Mouse (Mus musculus) midbrain, embryonic 15.5 days (tissue): ENCODE data around the gene Slc25a28. TPM values are rescaled to one million over a fixed set of nuclear protein-coding genes. Genes with fewer than 3 reads are reported as not detected.
A peak's percentile ranks its signal among the peaks of the same experiment; 100 is the strongest.

Experiments used
- ATAC-seq: fragments of 200-750 bp; cut with Nextera tagmentation; replicated peaks from 2 replicates; pipeline ENCODE4 v1.8.0; 2017; ENCODE audit warnings: moderate TSS enrichment
- H3K27ac ChIP-seq: fragments of 300-500 bp; sonication (generic); 2 replicates; pipeline ENCODE4 v1.5.1; 2015; ENCODE audit warnings: mild to moderate bottlenecking, inconsistent platforms
- H3K27me3 ChIP-seq: fragments of 300-500 bp; sonication (generic); replicated peaks from 2 replicates; pipeline ENCODE4 v1.6.1; 2015; ENCODE audit warnings: inconsistent platforms
- H3K36me3 ChIP-seq: fragments of 300-500 bp; sonication (generic); replicated peaks from 2 replicates; pipeline ENCODE4 v1.6.1; 2015; ENCODE audit warnings: inconsistent platforms
- H3K4me1 ChIP-seq: fragments of 300-500 bp; sonication (generic); 2 replicates; pipeline ENCODE4 v1.6.1; 2015; ENCODE audit warnings: inconsistent platforms
- H3K4me2 ChIP-seq: fragments of 300-500 bp; sonication (generic); 2 replicates; pipeline ENCODE4 v1.6.1; 2015; ENCODE audit warnings: inconsistent platforms, mild to moderate bottlenecking, moderate library complexity
- H3K4me3 ChIP-seq: fragments of 300-500 bp; sonication (generic); 2 replicates; pipeline ENCODE4 v1.5.1; 2015; ENCODE audit warnings: mild to moderate bottlenecking, inconsistent platforms
- H3K9ac ChIP-seq: fragments of 300-500 bp; sonication (generic); 2 replicates; pipeline ENCODE4 v1.6.1; 2015; ENCODE audit warnings: mild to moderate bottlenecking, inconsistent platforms
- H3K9me3 ChIP-seq: fragments of 300-500 bp; sonication (generic); 2 replicates; pipeline ENCODE4 v1.6.1; 2016; ENCODE audit warnings: inconsistent platforms
- WGBS: fragments of 180-500 bp; shearing (Covaris S2); methylation state at CpG from one replicate; pipeline ENCODE4 v1.1.7; 2015; ENCODE audit warnings: mixed read lengths; 5-methylcytosine and 5-hydroxymethylcytosine counted together
- polyA plus RNA-seq: library from polyadenylated mRNA; unstranded; fragments of >200 nt; fragmentation: Nextera tagmentation; extraction: Ambion mirVana; gene quantifications from 2 replicates; pipeline ENCODE4 v1.2.1, GENCODE M21; 2015

Gene Slc25a28
- polyA plus RNA-seq, 1 experiment from 2014 or later = 14.4 TPM

GRCm38 (mm10) chr19:43673513-43674315 is 967 bp downstream of the Slc25a28 start:
- H3K27ac ChIP-seq = no peak overlapping the region
- 11% methylated on average over 21 of the region's 21 CpGs for WGBS
- no peaks in the 10 kb centered on the region for H3K36me3 ChIP-seq
- peaks cover 26% of the 10 kb centered on the region for H3K4me1 ChIP-seq
- no peak for ATAC-seq
- H3K9ac ChIP-seq = peak overlapping the region; percentile 86
- H3K9me3 ChIP-seq = no peaks in the 10 kb centered on the region
- H3K27me3 ChIP-seq = no peaks in the 10 kb centered on the region
- H3K4me3 ChIP-seq = peak overlapping the region; percentile 89
- H3K4me2 ChIP-seq = peak overlapping the region; percentile 77

GRCm38 (mm10) chr19:43671054-43671453 is 3.6 kb downstream of the Slc25a28 start:
- peaks cover 21% of the 10 kb centered on the region for H3K4me1 ChIP-seq
- WGBS = 90% methylated on average over 7 of the region's 7 CpGs
- H3K36me3 ChIP-seq = no peaks in the 10 kb centered on the region
- no peak overlapping the region for H3K27ac ChIP-seq
- H3K9me3 ChIP-seq = no peaks in the 10 kb centered on the region
- no peak for ATAC-seq
- H3K9ac ChIP-seq = no peak overlapping the region
- no peak overlapping the region for H3K4me3 ChIP-seq
- no peak overlapping the region for H3K4me2 ChIP-seq
- no peaks in the 10 kb centered on the region for H3K27me3 ChIP-seq

GRCm38 (mm10) chr19:43669136-43669759 is 5.4 kb downstream of the Slc25a28 start:
- 76% methylated on average over 8 of the region's 8 CpGs for WGBS
- H3K4me3 ChIP-seq = no peak overlapping the region
- H3K27me3 ChIP-seq = no peaks in the 10 kb centered on the region
- H3K4me2 ChIP-seq = no peak overlapping the region
- H3K9me3 ChIP-seq = no peaks in the 10 kb centered on the region
- H3K9ac ChIP-seq = no peak overlapping the region
- H3K4me1 ChIP-seq = peaks cover 18% of the 10 kb centered on the region
- no peak for ATAC-seq
- no peak overlapping the region for H3K27ac ChIP-seq
- 0 out of 2 replicates have a peak, but pooled peaks cover 3% of the 10 kb centered on the region for H3K36me3 ChIP-seq

GRCm38 (mm10) chr19:43667430-43667809 is 7.3 kb downstream of the Slc25a28 start:
- Histone ChIP-seq H3K36me3 (0 out of 2 replicates have a peak, but pooled peaks cover 9% of the 10 kb centered on the region), H3K4me2 (no peak overlapping the region), H3K9me3 (no peaks in the 10 kb centered on the region), H3K27me3 (no peaks in the 10 kb centered on the region), H3K4me1 (0 out of 2 replicates have a peak, but pooled peaks cover 4% of the 10 kb centered on the region), H3K9ac (no peak overlapping the region), H3K4me3 (no peak overlapping the region), H3K27ac (no peak overlapping the region)
- ATAC-seq = no peak
- WGBS = 61% methylated on average over 4 of the region's 4 CpGs

GRCm38 (mm10) chr19:43666661-43667429 is 7.8 kb downstream of the Slc25a28 start:
- Histone ChIP-seq H3K9me3 (no peaks in the 10 kb centered on the region), H3K27me3 (no peaks in the 10 kb centered on the region), H3K4me3 (no peak overlapping the region), H3K4me2 (no peak overlapping the region), H3K4me1 (peaks cover 8% of the 10 kb centered on the region; the same call in 1 of the 2 replicates), H3K9ac (no peak overlapping the region), H3K27ac (no peak overlapping the region), H3K36me3 (0 out of 2 replicates have a peak, but pooled peaks cover 9% of the 10 kb centered on the region)
- ATAC-seq = no peak
- WGBS = 90% methylated on average over 22 of the region's 22 CpGs

GRCm38 (mm10) chr19:43665441-43666048 is 9.1 kb downstream of the Slc25a28 start:
- 49% methylated on average over 12 of the region's 12 CpGs for WGBS
- Histone ChIP-seq H3K36me3 (0 out of 2 replicates have a peak, but pooled peaks cover 9% of the 10 kb centered on the region), H3K9ac (no peak overlapping the region), H3K27me3 (no peaks in the 10 kb centered on the region), H3K27ac (no peak overlapping the region), H3K4me3 (no peak overlapping the region), H3K4me1 (peaks cover 9% of the 10 kb centered on the region; the same call in 1 of the 2 replicates), H3K4me2 (no peak overlapping the region), H3K9me3 (no peaks in the 10 kb centered on the region)
- ATAC-seq = no peak

- Histone ChIP-seq H3K4me3 (no peak overlapping the region), H3K9ac (no peak overlapping the region), H3K9me3 (no peaks in the 10 kb centered on the region), H3K4me2 (no peak overlapping the region), H3K36me3 (0 out of 2 replicates have a peak, but pooled peaks cover 9% of the 10 kb centered on the region), H3K4me1 (peaks cover 9% of the 10 kb centered on the region; the same call in 1 of the 2 replicates), H3K27me3 (no peaks in the 10 kb centered on the region), H3K27ac (no peak overlapping the region)
- no peak for ATAC-seq
- 90% methylated on average over 8 of the region's 8 CpGs for WGBS
Measured at GRCm38 (mm10) chr19:43663471-43663870, 11.2 kb downstream of the Slc25a28 start.

GRCm38 (mm10) chr19:43662176-43662967 is 12.3 kb downstream of the Slc25a28 start:
- H3K27ac ChIP-seq = no peak overlapping the region
- 31% methylated on average over 19 of the region's 19 CpGs for WGBS
- 0 out of 2 replicates have a peak, but pooled peaks cover 9% of the 10 kb centered on the region for H3K36me3 ChIP-seq
- 0 out of 2 replicates have a peak overlapping the region, but pooled peaks have one; percentile 1 for H3K9ac ChIP-seq
- H3K4me1 ChIP-seq = peaks cover 9% of the 10 kb centered on the region; the same call in 1 of the 2 replicates
- no peaks in the 10 kb centered on the region for H3K9me3 ChIP-seq
- H3K27me3 ChIP-seq = no peaks in the 10 kb centered on the region
- peak; percentile 67 for ATAC-seq
- H3K4me3 ChIP-seq = no peak overlapping the region
- no peak overlapping the region for H3K4me2 ChIP-seq

GRCm38 (mm10) chr19:43660774-43661173 is 13.9 kb downstream of the Slc25a28 start:
- H3K27ac ChIP-seq = no peak overlapping the region
- no peak overlapping the region for H3K4me2 ChIP-seq
- H3K36me3 ChIP-seq = 0 out of 2 replicates have a peak, but pooled peaks cover 9% of the 10 kb centered on the region
- H3K27me3 ChIP-seq = no peaks in the 10 kb centered on the region
- H3K4me1 ChIP-seq = peaks cover 9% of the 10 kb centered on the region; the same call in 1 of the 2 replicates
- H3K4me3 ChIP-seq = no peak overlapping the region
- H3K9me3 ChIP-seq = no peaks in the 10 kb centered on the region
- no peak for ATAC-seq
- H3K9ac ChIP-seq = no peak overlapping the region
- WGBS = 90% methylated on average over 9 of the region's 9 CpGs

- ATAC-seq = no peak
- Histone ChIP-seq H3K27ac (no peak overlapping the region), H3K4me3 (no peak overlapping the region), H3K9me3 (no peaks in the 10 kb centered on the region), H3K27me3 (no peaks in the 10 kb centered on the region), H3K4me2 (no peak overlapping the region), H3K9ac (no peak overlapping the region), H3K4me1 (peaks cover 9% of the 10 kb centered on the region; the same call in 1 of the 2 replicates), H3K36me3 (0 out of 2 replicates have a peak, but pooled peaks cover 9% of the 10 kb centered on the region)
- 86% methylated on average over 6 of the region's 6 CpGs for WGBS
Measured at GRCm38 (mm10) chr19:43659632-43660031, 15.0 kb downstream of the Slc25a28 start.
